ENCODE assay signal across 19 mouse cellular contexts in the genomic region with DNA sequence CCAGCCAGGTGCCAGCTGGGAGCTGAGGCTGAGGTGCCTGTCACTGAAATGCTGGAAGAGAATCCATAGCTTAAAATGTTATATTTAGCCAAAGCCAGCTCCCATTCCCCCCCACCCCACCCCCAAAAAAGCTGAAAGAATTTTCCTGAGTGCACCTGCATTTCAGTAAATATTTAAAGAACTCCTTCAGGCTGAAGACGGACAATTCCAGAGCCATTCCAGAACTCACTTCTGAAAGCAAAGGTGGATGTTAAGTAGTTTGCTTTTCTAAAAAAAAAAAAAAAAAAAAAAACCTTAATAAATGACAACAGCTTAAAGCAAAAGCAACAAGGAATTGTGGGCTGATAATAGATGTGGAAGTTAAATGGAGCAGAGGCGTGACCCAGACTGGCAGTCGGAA. TPM values are rescaled to one million over a fixed set of nuclear protein-coding genes. Genes with fewer than 3 reads are reported as not detected.
"Had no signal": no experiment of that assay in that cellular context is flagged by ENCODE, and none has a peak within 500 bp of the region (broad histone marks: within the 10 kb centered on the region; RNA-seq: fewer than 3 reads in every experiment).

No protein-coding gene starts in this region.

- H3K4me3 ChIP-seq: liver, embryonic 13.5 days; liver, embryonic 15.5 days; megakaryocyte, embryonic 14.5 days; midbrain, embryonic 13.5 days; midbrain, embryonic 15.5 days; neural tube, embryonic 12.5 days; stomach, embryonic 15.5 days had no signal

- ATAC-seq: liver, postnatal 0 days; midbrain, embryonic 13.5 days; midbrain, embryonic 15.5 days had no signal

- H3K27ac ChIP-seq: liver, embryonic 13.5 days; liver, embryonic 15.5 days; macrophage; midbrain, embryonic 13.5 days; midbrain, embryonic 15.5 days; neural tube, embryonic 12.5 days; stomach, embryonic 15.5 days; stomach, postnatal 0 days had no signal

- H3K36me3 ChIP-seq: liver, embryonic 13.5 days; liver, embryonic 15.5 days; midbrain, embryonic 13.5 days; midbrain, embryonic 15.5 days; neural tube, embryonic 12.5 days; stomach, embryonic 15.5 days had no signal

- H3K9ac ChIP-seq: liver, embryonic 13.5 days; liver, embryonic 15.5 days; liver, postnatal 0 days; midbrain, embryonic 13.5 days; midbrain, embryonic 15.5 days; neural tube, embryonic 12.5 days; stomach, embryonic 15.5 days had no signal

- H3K4me1 ChIP-seq: liver, embryonic 13.5 days; liver, embryonic 15.5 days; midbrain, embryonic 15.5 days; neural tube, embryonic 12.5 days; stomach, embryonic 15.5 days had no signal

- H3K9me3 ChIP-seq: liver, embryonic 13.5 days; liver, embryonic 15.5 days; midbrain, embryonic 13.5 days; midbrain, embryonic 15.5 days; neural tube, embryonic 12.5 days; stomach, embryonic 15.5 days had no signal

- H3K4me2 ChIP-seq: liver, embryonic 11.5 days; liver, embryonic 13.5 days; liver, embryonic 15.5 days; midbrain, embryonic 11.5 days; midbrain, embryonic 13.5 days; midbrain, embryonic 15.5 days; neural tube, embryonic 12.5 days; stomach, embryonic 15.5 days had no signal

- H3K27me3 ChIP-seq: liver, embryonic 13.5 days; midbrain, embryonic 13.5 days; midbrain, embryonic 15.5 days; neural tube, embryonic 12.5 days; stomach, embryonic 15.5 days had no signal

- DNase-seq: liver; liver, embryonic 13.5 days; liver, postnatal 0 days; right cerebral cortex, postnatal 14 days; thymus, adult 2 months; thymus, postnatal 25 days; thymus, postnatal 4 days had no signal

RNA-seq across cellular contexts. Expression of a gene that starts 36.5 kb away (rescaled TPM):
- polyA plus RNA-seq: liver, embryonic 11.5 days; liver, embryonic 13.5 days; liver, embryonic 15.5 days; liver, postnatal 0 days; macrophage; midbrain, embryonic 11.5 days; midbrain, embryonic 13.5 days; neural tube, embryonic 12.5 days; testis, adult 2 months; urinary bladder, adult 2 months had no signal
